Mouse (Mus musculus): Measurements from ENCODE around the gene Jmjd4.

DNA sequence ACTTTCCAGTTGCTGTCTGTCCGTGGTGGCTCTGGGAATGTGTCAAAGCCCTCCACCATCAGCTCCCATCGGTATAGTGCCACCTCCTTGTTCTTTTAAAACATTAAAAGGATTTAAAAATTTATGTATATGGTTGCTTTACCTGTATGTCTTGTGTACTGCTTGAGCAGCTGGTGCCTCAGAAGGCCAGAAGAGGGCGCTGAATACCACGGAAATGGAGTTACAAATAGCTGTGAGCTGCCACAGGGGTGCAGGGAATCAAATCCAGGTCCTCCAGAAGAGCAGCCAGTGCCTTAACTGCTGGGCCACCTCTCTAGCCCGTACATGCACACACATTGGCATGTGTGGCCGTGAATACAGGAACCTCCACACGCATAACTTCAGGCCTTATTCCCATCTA, 47.9 kb downstream of the Jmjd4 start:
- TF ChIP-seq CTCF (IDR thresholded peaks at IDR 0.05; ENCODE audit: borderline replicate concordance, extremely low read depth, insufficient read depth, insufficient read length), result no peak
- TF ChIP-seq POLR2A (IDR thresholded peaks at IDR 0.05; ENCODE audit: borderline replicate concordance, extremely low read depth, insufficient read depth, insufficient read length, poor library complexity, severe bottlenecking), result no peak
